Comparison of ENCODE assay signal across 8 mouse cellular contexts in the genomic region with DNA sequence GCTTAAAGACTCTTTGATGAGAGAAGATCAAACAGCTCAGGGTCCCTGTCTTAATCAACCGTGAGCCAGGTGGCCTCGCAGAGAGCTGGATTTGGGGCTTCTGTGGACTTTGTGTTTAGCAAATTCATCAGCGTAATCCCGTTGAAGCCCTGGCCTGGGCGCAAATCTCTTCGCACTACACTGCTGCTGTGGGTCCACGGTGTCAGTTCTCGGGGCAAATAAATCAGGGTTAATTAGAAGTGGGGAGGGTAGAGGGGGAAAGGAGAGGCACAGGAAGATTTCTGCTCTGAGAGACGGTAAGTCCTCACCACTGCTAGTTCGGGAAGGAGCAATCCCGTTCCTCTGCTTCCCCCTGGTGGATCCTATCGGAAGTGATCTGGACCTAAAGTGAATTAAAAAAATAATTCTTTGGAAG. TPM values are rescaled to one million over a fixed set of nuclear protein-coding genes. Genes with fewer than 3 reads are reported as not detected.
DNase-seq lines count a peak whose midpoint lies in the region; ATAC-seq lines count a peak whose summit lies in the region.

No protein-coding gene starts in this region.

- H3K4me3 ChIP-seq in intestine, embryonic 16.5 days (ENCODE audit: low read length), result peak overlapping the region; percentile 39

- DNase-seq in gastrocnemius, adult 18-20 months (ENCODE audit: low spot score), result peak; percentile 59
- no peak for DNase-seq in gastrocnemius, postnatal 25 days
- peak; percentile 54 to 78 for DNase-seq in cerebellum, postnatal 4 days (ENCODE audit: low spot score in 2 of 2)
- peak; percentile 12 to 33 for DNase-seq in gastrocnemius, adult 8-10 months (ENCODE audit: low spot score in 2 of 2)
- DNase-seq in left cerebral cortex, postnatal 25 days (ENCODE audit: low spot score in 2 of 2), result peak; percentile 75 to 79
- peak; percentile 80 for DNase-seq in mesoderm, embryonic 11.5 days (ENCODE audit: low read depth, low spot score)
- peak; percentile 36 to 67 for DNase-seq in spleen, postnatal 4 days (ENCODE audit: low spot score in 2 of 2)

- peak overlapping the region; percentile 43; the same call in 1 of the 2 replicates for H3K9ac ChIP-seq in intestine, embryonic 16.5 days (ENCODE audit: low read depth, low read length)

- no peak overlapping the region for H3K27ac ChIP-seq in intestine, embryonic 16.5 days (ENCODE audit: low read length)

- H3K27me3 ChIP-seq in intestine, embryonic 16.5 days (replicated peaks; ENCODE audit: control insufficient read depth, insufficient read depth, low read length), result peaks cover 14% of the 10 kb centered on the region

- no peaks in the 10 kb centered on the region for H3K9me3 ChIP-seq in intestine, embryonic 16.5 days (ENCODE audit: control insufficient read depth, low read length)

- intact Hi-C loops in left cerebral cortex, postnatal 25 days (cut with DNase I), result loop anchor here (1.0 to 10.0 kb wide), 5 partner anchors 127 to 340 kb away; no protein-coding TSS in a partner anchor

- peak; percentile 62 for ATAC-seq in intestine, embryonic 16.5 days

- H3K4me2 ChIP-seq in intestine, embryonic 16.5 days (ENCODE audit: low read depth, low read length), result peak overlapping the region; percentile 64

- WGBS in intestine, embryonic 16.5 days, result 1% methylated on average over 12 of the region's 12 CpGs

- peaks cover 2% of the 10 kb centered on the region; the same call in 1 of the 2 replicates for H3K4me1 ChIP-seq in intestine, embryonic 16.5 days (ENCODE audit: control insufficient read depth, insufficient read depth, low read length)

- no peaks in the 10 kb centered on the region for H3K36me3 ChIP-seq in intestine, embryonic 16.5 days (ENCODE audit: control insufficient read depth, insufficient read depth, low read length)

RNA-seq across cellular contexts. Expression of a gene that starts 5.0 kb away (rescaled TPM):
- total RNA-seq in gastrocnemius, adult 18-20 months (2021), result not detected
- not detected for total RNA-seq in gastrocnemius, postnatal 25 days (2021)
- total RNA-seq in gastrocnemius, adult 8-10 months (2022), result not detected
- 1.2 TPM in 2 replicates for polyA plus RNA-seq in intestine, embryonic 16.5 days (2015; fragmentation: Nextera tagmentation; extraction: Ambion mirVana)
- not detected for total RNA-seq in left cerebral cortex, postnatal 25 days (2021)
